Mouse (Mus musculus): ENCODE measurements around the gene Cbwd1.
"Not testable (repeated sequence)": the region's sequence is repeated elsewhere in the genome, so short reads cannot be mapped to it uniquely, and the experiment has no call there.

Cbwd1 gene

GRCm38 (mm10) chr19:24897006-24897895 lies 64.2 kb downstream of the Cbwd1 start:
- no peak for DNase-seq (ENCODE audit: low spot score)

GRCm38 (mm10) chr19:24896536-24896935 lies 64.9 kb downstream of the Cbwd1 start:
- DNase-seq (ENCODE audit: low spot score), result no peak

- DNase-seq (ENCODE audit: low spot score), result no peak
Measured at GRCm38 (mm10) chr19:24886888-24887287, 74.5 kb downstream of the Cbwd1 start.

GRCm38 (mm10) chr19:24885504-24885903 lies 75.9 kb downstream of the Cbwd1 start:
- DNase-seq (ENCODE audit: low spot score), result peak; percentile 70

- DNase-seq (ENCODE audit: low spot score), result no peak
Measured at GRCm38 (mm10) chr19:24881237-24881636, 80.2 kb downstream of the Cbwd1 start.

- DNase-seq (ENCODE audit: low spot score), result not testable (repeated sequence)
Measured at GRCm38 (mm10) chr19:24875129-24875870, 86.1 kb downstream of the Cbwd1 start, which contains the start of gene Gm10053. Gene Gm10053, plus strand, starts transcription at chr19:24875686.

GRCm38 (mm10) chr19:24873873-24874272 lies 87.5 kb downstream of the Cbwd1 start:
- peak; percentile 23 for DNase-seq (ENCODE audit: low spot score)

GRCm38 (mm10) chr19:24871037-24871635 lies 90.3 kb downstream of the Cbwd1 start:
- peak; percentile 73 for DNase-seq (ENCODE audit: low spot score)

All from layer of hippocampus, adult 11-12 months (tissue).